Mouse (Mus musculus) liver, postnatal 0 days (tissue): ENCODE results near the gene Dbndd2.

Experiments used
- CTCF ChIP-seq: sonication (generic); IDR thresholded peaks from 2 replicates; pipeline ENCODE4 v1.5.1; 2016; ENCODE audit warnings: antibody characterized with exemption, low read depth
- EP300 ChIP-seq: IDR thresholded peaks from 2 replicates; pipeline ENCODE4 v1.6.1; 2016; ENCODE audit warnings: antibody characterized with exemption, low read depth, mild to moderate bottlenecking

DNA sequence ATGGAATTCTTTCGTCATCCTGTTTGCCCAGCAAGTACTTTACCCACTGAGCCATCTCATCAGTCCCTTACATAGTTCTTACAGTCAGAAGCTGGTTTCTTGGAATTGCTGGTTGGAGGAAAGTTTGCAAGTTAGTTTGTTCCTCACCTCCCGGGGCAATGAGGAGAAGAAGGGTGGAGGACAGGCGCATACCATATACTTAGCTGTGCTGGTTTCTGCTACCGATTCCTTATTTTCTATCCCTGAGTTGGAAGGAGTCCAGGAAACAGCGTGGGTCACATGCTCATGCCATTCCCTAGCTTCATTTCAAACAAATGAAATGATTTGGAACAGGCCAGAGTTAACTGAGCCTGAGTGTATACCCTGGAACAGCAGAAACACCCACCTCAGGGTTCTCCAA, 37.0 kb upstream of the Dbndd2 start:
- TF ChIP-seq CTCF (no peak), EP300 (no peak)
